Mouse (Mus musculus): ENCODE data around the gene Arfip1. TPM values are rescaled to one million over a fixed set of nuclear protein-coding genes. Genes with fewer than 3 reads are reported as not detected.

The Arfip1 gene
- total RNA-seq (2014; rRNA removed; ENCODE audit: low replicate concordance) (10.9 and 45.6 TPM in 2 replicates), polyA plus RNA-seq (2015; fragmentation: Nextera tagmentation; extraction: Ambion mirVana) (41.0 and 42.1 TPM in 2 replicates)

DNA sequence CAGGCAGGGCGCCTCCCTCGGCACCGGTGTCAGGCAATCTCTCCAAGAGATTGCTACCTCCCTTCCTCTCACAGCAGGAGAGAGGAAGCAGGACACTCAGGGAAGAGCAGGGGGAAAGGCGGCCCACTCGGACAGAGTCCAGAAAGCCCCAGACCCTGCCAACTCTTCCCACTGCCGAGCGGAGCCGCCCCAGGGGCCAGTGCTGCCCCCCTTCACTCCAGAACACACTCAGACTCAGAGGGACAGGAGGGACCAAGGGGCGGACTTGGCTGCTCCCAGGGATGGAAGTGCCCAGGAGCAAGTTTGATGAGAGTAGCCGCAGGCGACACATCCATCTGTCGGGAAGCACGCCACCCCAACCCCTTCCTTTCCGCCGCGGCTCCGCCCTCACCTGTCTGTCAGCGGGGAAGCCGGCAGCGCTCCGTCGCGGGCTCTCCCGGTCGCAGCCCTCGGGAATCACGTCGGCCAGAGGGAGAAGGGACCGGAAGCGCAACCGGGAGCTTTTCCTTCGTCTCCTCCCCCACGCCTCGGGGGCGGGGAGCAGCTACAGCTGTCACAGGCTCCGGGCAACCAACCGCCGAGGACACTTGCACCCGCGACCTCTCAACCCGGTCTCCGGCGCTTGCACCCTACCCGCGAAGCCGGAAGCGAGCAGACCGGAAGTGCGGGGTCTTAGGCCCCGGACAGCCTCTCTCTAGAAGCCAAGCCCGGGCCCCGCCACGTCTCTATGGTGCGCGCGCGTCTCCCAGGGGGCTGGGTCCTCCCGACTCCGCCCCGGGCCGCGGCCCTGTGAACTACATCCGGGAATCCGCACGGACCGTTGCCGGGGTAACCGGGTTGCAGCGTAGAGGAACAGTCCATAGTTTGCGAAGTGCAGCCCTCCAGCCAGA, at the start of gene Arfip1:
Gene Arfip1 (minus strand): TSS at position 603 of the 890 bp plus-strand sequence.
- peak; percentile 95 for ATAC-seq (ENCODE audit: insufficient read depth, low read depth)
- peaks cover 50% of the 10 kb centered on the region for H3K4me1 ChIP-seq (ENCODE audit: control insufficient read depth, insufficient read depth)

DNA sequence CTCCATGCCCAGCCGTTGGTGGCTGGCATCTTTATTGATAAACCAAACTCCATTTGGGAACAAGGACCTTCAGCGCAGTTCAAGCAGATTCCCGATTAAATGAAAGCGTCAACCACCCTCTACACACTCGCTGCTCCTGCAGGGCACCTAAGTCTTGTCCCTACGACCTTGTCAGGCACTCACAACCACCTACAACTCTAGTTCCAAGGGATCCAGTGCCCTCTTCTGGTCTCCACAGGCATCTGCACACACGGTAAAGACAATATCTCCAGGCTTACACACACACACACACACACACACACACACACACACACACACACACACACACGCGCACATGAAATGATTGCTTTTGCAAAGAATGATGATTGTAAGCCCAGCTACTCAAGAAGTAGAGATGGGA, 49.2 kb upstream of the Arfip1 start:
- no peak overlapping the region for H3K9ac ChIP-seq (replicated peaks; ENCODE audit: low read depth, low read length)
- no peaks in the 10 kb centered on the region for H3K9me3 ChIP-seq (replicated peaks; ENCODE audit: control insufficient read depth, low read length)
- H3K4me3 ChIP-seq (ENCODE audit: low read depth, low read length): no peak overlapping the region
- TF ChIP-seq CTCF (IDR thresholded peaks at IDR 0.05; ENCODE audit: low read depth) (no peak), EP300 (IDR thresholded peaks at IDR 0.05; ENCODE audit: low read depth) (no peak)
- ATAC-seq (ENCODE audit: insufficient read depth, low read depth) (no peak), DNase-seq (ENCODE audit: low spot score) (no peak)
- 94% methylated on average over 9 of the region's 9 CpGs for WGBS
- no peaks in the 10 kb centered on the region for H3K27me3 ChIP-seq (ENCODE audit: control insufficient read depth, insufficient read depth, low read length)
- H3K27ac ChIP-seq (ENCODE audit: low read depth): no peak overlapping the region
- no peaks in the 10 kb centered on the region for H3K36me3 ChIP-seq (replicated peaks; ENCODE audit: control insufficient read depth, insufficient read depth, low read length)
- 0 out of 2 replicates have a peak, but pooled peaks cover 5% of the 10 kb centered on the region for H3K4me1 ChIP-seq (ENCODE audit: control insufficient read depth, insufficient read depth)
- no peak overlapping the region for H3K4me2 ChIP-seq (ENCODE audit: low read depth, low read length)

More for the DNA sequence above, at the start of gene Arfip1:
- DNase-seq (ENCODE audit: low spot score): peak; percentile 95
- Histone ChIP-seq H3K27ac (ENCODE audit: low read depth) (peak within 1 kb of the TSS; percentile 87), H3K9ac (replicated peaks; ENCODE audit: low read depth, low read length) (peak within 1 kb of the TSS; percentile 68), H3K27me3 (ENCODE audit: control insufficient read depth, insufficient read depth, low read length) (no peaks in the 10 kb centered on the region), H3K4me2 (ENCODE audit: low read depth, low read length) (peak within 1 kb of the TSS; percentile 64), H3K36me3 (replicated peaks; ENCODE audit: control insufficient read depth, insufficient read depth, low read length) (no peaks in the 10 kb centered on the region), H3K9me3 (replicated peaks; ENCODE audit: control insufficient read depth, low read length) (no peaks in the 10 kb centered on the region), H3K4me3 (ENCODE audit: low read depth, low read length) (peak within 1 kb of the TSS; percentile 61)
- TF ChIP-seq CTCF (IDR thresholded peaks at IDR 0.05; ENCODE audit: low read depth) (no peak), EP300 (IDR thresholded peaks at IDR 0.05; ENCODE audit: low read depth) (no peak; the same call in 1 of the 2 replicates)
- WGBS: under 1% methylated on average over 70 of the region's 70 CpGs

DNA sequence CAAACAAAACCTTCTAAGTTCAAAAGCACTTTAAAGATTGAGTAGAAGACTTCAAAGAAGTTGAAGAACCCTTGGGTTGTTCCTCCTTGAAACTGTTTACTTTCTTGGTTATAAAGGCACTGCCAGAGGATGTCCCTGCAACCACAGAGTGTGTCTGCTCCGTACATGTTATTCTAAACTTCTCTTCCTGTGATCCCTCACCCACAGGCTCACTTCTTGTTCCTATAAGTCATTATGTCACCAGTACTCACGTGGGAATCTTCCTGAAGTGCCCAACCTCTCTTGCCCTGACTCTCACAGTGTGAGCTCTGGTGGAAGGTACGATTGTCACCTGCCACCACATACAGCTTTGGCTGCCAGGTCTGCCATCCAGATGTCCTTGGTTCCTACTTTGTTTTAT, 39.6 kb upstream of the Arfip1 start:
- H3K4me2 ChIP-seq (ENCODE audit: low read depth, low read length): no peak overlapping the region
- H3K4me1 ChIP-seq (ENCODE audit: control insufficient read depth, insufficient read depth): peaks cover 15% of the 10 kb centered on the region; the same call in 1 of the 2 replicates
- H3K36me3 ChIP-seq (replicated peaks; ENCODE audit: control insufficient read depth, insufficient read depth, low read length): no peaks in the 10 kb centered on the region
- no peak overlapping the region for H3K4me3 ChIP-seq (ENCODE audit: low read depth, low read length)
- H3K27me3 ChIP-seq (ENCODE audit: control insufficient read depth, insufficient read depth, low read length): no peaks in the 10 kb centered on the region
- H3K9me3 ChIP-seq (replicated peaks; ENCODE audit: control insufficient read depth, low read length): no peaks in the 10 kb centered on the region
- TF ChIP-seq EP300 (IDR thresholded peaks at IDR 0.05; ENCODE audit: low read depth): no peak
- TF ChIP-seq CTCF (IDR thresholded peaks at IDR 0.05; ENCODE audit: low read depth): no peak
- H3K27ac ChIP-seq (ENCODE audit: low read depth): no peak overlapping the region
- ATAC-seq (ENCODE audit: insufficient read depth, low read depth) (no peak), DNase-seq (ENCODE audit: low spot score) (no peak)
- 58% methylated on average over 3 of the region's 3 CpGs for WGBS
- no peak overlapping the region for H3K9ac ChIP-seq (replicated peaks; ENCODE audit: low read depth, low read length)

DNA sequence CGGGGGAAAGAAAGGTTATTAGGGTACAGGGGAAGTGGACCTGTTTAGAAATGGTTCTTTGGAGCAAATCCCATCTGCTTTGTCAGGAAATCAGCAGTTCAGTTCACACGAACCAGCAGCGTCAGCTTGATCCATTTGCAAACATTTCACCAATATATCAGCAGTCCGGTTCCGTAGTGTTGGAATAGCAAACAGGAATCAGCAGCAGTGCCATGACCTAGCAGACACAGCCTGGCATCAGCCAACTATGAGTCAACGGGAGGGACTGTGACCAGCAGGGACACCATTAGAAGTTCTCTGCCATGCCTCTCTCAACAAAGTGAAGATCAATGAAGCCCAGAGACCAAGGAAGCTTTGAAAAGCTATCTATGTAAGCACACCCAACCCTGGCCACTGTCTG, 37.3 kb upstream of the Arfip1 start:
- Histone ChIP-seq H3K27me3 (ENCODE audit: control insufficient read depth, insufficient read depth, low read length) (no peaks in the 10 kb centered on the region), H3K4me3 (ENCODE audit: low read depth, low read length) (no peak overlapping the region), H3K9ac (replicated peaks; ENCODE audit: low read depth, low read length) (no peak overlapping the region), H3K36me3 (replicated peaks; ENCODE audit: control insufficient read depth, insufficient read depth, low read length) (no peaks in the 10 kb centered on the region), H3K27ac (ENCODE audit: low read depth) (no peak overlapping the region), H3K4me2 (ENCODE audit: low read depth, low read length) (no peak overlapping the region), H3K9me3 (replicated peaks; ENCODE audit: control insufficient read depth, low read length) (no peaks in the 10 kb centered on the region), H3K4me1 (ENCODE audit: control insufficient read depth, insufficient read depth) (peaks cover 5% of the 10 kb centered on the region; the same call in 1 of the 2 replicates)
- TF ChIP-seq EP300 (IDR thresholded peaks at IDR 0.05; ENCODE audit: low read depth) (no peak), CTCF (IDR thresholded peaks at IDR 0.05; ENCODE audit: low read depth) (no peak)
- 94% methylated on average over 6 of the region's 6 CpGs for WGBS
- ATAC-seq (ENCODE audit: insufficient read depth, low read depth): no peak
- no peak for DNase-seq (ENCODE audit: low spot score)

DNA sequence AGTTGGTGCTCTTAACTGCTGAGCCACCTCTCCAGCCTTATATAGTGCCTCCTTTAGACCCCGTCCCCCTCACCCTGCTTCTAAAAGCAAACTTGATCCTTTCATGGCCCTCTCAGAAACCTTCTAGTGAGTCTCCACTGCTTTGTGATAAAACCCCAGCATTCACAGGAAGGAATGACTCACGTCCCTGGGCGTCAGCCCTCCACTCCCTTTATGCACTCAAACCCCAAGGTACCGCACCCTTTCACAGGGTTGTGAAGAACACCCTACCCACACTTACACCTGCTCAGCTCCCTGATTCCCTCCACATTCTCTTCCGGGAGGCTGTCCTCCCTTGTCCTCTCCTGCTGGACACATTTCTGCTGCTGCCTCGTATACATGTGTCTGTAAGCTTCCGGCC, 36.6 kb upstream of the Arfip1 start:
- ATAC-seq (ENCODE audit: insufficient read depth, low read depth) (no peak), DNase-seq (ENCODE audit: low spot score) (no peak)
- Histone ChIP-seq H3K4me1 (ENCODE audit: control insufficient read depth, insufficient read depth) (peaks cover 3% of the 10 kb centered on the region; the same call in 1 of the 2 replicates), H3K9me3 (replicated peaks; ENCODE audit: control insufficient read depth, low read length) (no peaks in the 10 kb centered on the region), H3K4me2 (ENCODE audit: low read depth, low read length) (no peak overlapping the region), H3K4me3 (ENCODE audit: low read depth, low read length) (no peak overlapping the region), H3K36me3 (replicated peaks; ENCODE audit: control insufficient read depth, insufficient read depth, low read length) (no peaks in the 10 kb centered on the region), H3K27me3 (ENCODE audit: control insufficient read depth, insufficient read depth, low read length) (no peaks in the 10 kb centered on the region), H3K9ac (replicated peaks; ENCODE audit: low read depth, low read length) (no peak overlapping the region), H3K27ac (ENCODE audit: low read depth) (no peak overlapping the region)
- 90% methylated on average over 7 of the region's 7 CpGs for WGBS
- TF ChIP-seq EP300 (IDR thresholded peaks at IDR 0.05; ENCODE audit: low read depth): no peak
- no peak for TF ChIP-seq CTCF (IDR thresholded peaks at IDR 0.05; ENCODE audit: low read depth)
